Mouse (Mus musculus) testis, adult 2 months (tissue): ENCODE data around the gene Itga6. TPM values are rescaled to one million over a fixed set of nuclear protein-coding genes. Genes with fewer than 3 reads are reported as not detected.

Experiments used
- H3K27ac ChIP-seq: fragments of 200-500 bp; 2 replicates; pipeline ENCODE4 v1.5.1; 2012; ENCODE audit warnings: low read depth, low read length; ENCODE audit not compliant: control insufficient read depth, insufficient read depth
- H3K27me3 ChIP-seq: fragments of 200-500 bp; 2 replicates; pipeline ENCODE4 v1.6.1; 2012; ENCODE audit warnings: mild to moderate bottlenecking, low read length, moderate library complexity; ENCODE audit not compliant: control insufficient read depth, insufficient read depth
- H3K36me3 ChIP-seq: fragments of 200-500 bp; 2 replicates; pipeline ENCODE4 v1.6.1; 2012; ENCODE audit warnings: mild to moderate bottlenecking, low read length; ENCODE audit not compliant: control insufficient read depth, insufficient read depth
- H3K4me1 ChIP-seq: fragments of 200-500 bp; 2 replicates; pipeline ENCODE4 v1.6.1; 2012; ENCODE audit warnings: low read length; ENCODE audit not compliant: control insufficient read depth, insufficient read depth
- H3K4me3 ChIP-seq: fragments of 200-500 bp; 2 replicates; pipeline ENCODE4 v1.5.1; 2012; ENCODE audit warnings: low read depth, mild to moderate bottlenecking, low read length, moderate library complexity, mixed read lengths; ENCODE audit not compliant: control insufficient read depth
- CTCF ChIP-seq: fragments of 200-500 bp; IDR thresholded peaks from 2 replicates; pipeline ENCODE4 v1.5.1; 2012; ENCODE audit warnings: low read depth, mild to moderate bottlenecking, inconsistent platforms, low read length, moderate library complexity; ENCODE audit not compliant: control insufficient read depth, insufficient read depth, insufficient replicate concordance
- POLR2A ChIP-seq: fragments of 200-500 bp; IDR thresholded peaks from 2 replicates; pipeline ENCODE4 v1.6.1; 2012; ENCODE audit warnings: low read depth, mild to moderate bottlenecking, inconsistent platforms, low read length, moderate library complexity; ENCODE audit not compliant: control insufficient read depth
- polyA plus RNA-seq: library from polyadenylated mRNA; depleted of rRNA; stranded (reverse); fragments of >200 nt; gene quantifications from 2 replicates; pipeline ENCODE4 v1.2.3, GENCODE M21; 2012

Itga6 gene
- polyA plus RNA-seq, 1 experiment: 5.2 TPM

- TF ChIP-seq POLR2A (no peak), CTCF (no peak)
- no peaks in the 10 kb centered on the region for H3K36me3 ChIP-seq
- H3K4me3 ChIP-seq: no peak overlapping the region
- H3K27me3 ChIP-seq: no peaks in the 10 kb centered on the region
- H3K4me1 ChIP-seq: no peaks in the 10 kb centered on the region
- no peak overlapping the region for H3K27ac ChIP-seq
These were observed 13.4 kb downstream of the Itga6 start for GRCm38 (mm10) chr2:71758591-71759531.

DNA sequence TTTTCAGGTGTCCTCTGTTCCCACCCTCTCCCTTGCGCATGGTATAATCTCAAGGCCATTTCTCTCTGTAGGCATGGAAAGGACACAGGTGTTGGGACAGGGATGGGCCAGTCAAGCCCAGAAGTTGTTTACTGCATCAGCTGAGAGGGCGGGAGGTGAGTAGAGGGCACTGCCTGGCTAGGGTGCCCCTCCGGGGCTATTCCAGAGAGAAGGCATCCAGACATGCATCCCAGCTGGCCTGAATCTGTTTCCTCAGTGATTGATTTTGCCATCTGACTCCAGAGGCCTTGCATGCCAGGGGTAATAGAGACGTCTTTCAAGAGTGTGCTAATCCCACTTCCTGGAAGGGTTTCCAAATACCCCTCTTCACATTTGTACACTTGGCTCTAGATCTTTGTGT lies 14.7 kb downstream of the Itga6 start:
- Histone ChIP-seq H3K27me3 (no peaks in the 10 kb centered on the region), H3K4me3 (no peak overlapping the region), H3K36me3 (no peaks in the 10 kb centered on the region), H3K4me1 (no peaks in the 10 kb centered on the region), H3K27ac (no peak overlapping the region)
- no peak for TF ChIP-seq POLR2A
- TF ChIP-seq CTCF: no peak

- Histone ChIP-seq H3K27me3 (no peaks in the 10 kb centered on the region), H3K4me3 (no peak overlapping the region), H3K36me3 (no peaks in the 10 kb centered on the region), H3K27ac (no peak overlapping the region), H3K4me1 (no peaks in the 10 kb centered on the region)
- TF ChIP-seq CTCF: no peak
- no peak for TF ChIP-seq POLR2A
These were observed 15.7 kb downstream of the Itga6 start for GRCm38 (mm10) chr2:71761081-71761480.

GRCm38 (mm10) chr2:71764525-71764924 lies 19.1 kb downstream of the Itga6 start:
- no peaks in the 10 kb centered on the region for H3K4me1 ChIP-seq
- H3K27ac ChIP-seq: no peak overlapping the region
- H3K27me3 ChIP-seq: no peaks in the 10 kb centered on the region
- H3K4me3 ChIP-seq: no peak overlapping the region
- no peaks in the 10 kb centered on the region for H3K36me3 ChIP-seq
- TF ChIP-seq CTCF: no peak
- no peak for TF ChIP-seq POLR2A

DNA sequence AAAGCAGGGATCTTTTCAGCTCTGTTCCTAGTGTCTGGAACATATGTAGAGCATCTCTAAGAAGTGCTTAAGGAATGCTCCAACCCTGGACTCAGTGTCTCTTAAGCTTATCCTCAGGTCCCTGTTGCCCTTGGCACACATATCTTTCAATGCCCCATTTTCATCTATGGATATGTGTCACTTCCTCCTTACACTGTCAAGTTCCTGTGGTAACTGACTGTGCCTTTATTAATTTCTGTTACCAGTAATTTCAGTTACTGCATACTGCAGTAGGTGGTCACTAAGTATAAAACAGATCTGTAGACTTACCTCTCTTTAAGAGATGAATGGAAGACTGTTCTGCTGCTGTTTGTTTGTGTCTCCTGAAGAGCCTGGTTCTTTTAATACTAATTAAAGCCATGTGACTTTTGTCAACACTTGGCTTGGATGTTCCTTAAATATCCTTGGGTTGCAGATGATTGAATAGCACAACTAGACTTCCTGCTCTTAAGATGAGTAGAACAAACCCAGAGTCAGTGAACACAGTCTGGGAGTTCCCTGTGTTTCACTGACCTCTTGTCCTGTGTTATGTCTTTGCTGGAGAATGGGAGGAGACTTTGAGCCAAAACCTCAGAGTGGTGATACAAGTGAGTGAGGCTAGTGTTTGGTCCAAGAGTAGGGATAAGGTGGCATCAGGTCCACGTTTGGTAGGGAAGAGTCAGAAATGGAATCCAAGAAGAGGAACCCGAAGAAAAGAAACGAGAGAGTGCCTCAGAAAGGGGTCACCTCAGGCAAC lies 19.7 kb downstream of the Itga6 start:
- TF ChIP-seq POLR2A (no peak), CTCF (no peak)
- no peak overlapping the region for H3K27ac ChIP-seq

DNA sequence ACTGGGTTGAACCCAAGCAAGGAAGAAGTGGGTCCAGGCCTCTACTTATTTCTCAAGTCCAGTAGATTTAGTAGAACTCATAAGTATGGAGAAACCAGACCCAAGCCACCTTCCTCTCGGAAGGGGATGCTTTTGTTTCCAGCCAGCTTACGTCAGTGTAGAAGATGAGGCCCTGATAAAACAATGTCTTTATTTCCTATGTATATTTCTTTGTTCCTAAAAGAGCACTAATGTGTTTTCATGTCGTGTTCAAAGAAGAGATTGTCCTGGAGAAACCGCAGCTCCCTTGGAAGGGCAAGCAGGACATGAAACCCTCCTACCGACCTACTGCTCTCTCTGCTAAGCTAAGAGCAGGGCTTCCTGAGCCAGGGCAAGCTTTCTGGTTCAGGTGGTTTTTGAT lies 20.6 kb downstream of the Itga6 start:
- Histone ChIP-seq H3K27me3 (no peaks in the 10 kb centered on the region), H3K4me1 (no peaks in the 10 kb centered on the region), H3K4me3 (no peak overlapping the region), H3K27ac (no peak overlapping the region), H3K36me3 (no peaks in the 10 kb centered on the region)
- TF ChIP-seq POLR2A: no peak
- TF ChIP-seq CTCF: no peak

More for the DNA sequence above, 19.7 kb downstream of the Itga6 start:
- Histone ChIP-seq H3K36me3 (no peaks in the 10 kb centered on the region), H3K4me1 (no peaks in the 10 kb centered on the region), H3K4me3 (no peak overlapping the region), H3K27me3 (no peaks in the 10 kb centered on the region)

DNA sequence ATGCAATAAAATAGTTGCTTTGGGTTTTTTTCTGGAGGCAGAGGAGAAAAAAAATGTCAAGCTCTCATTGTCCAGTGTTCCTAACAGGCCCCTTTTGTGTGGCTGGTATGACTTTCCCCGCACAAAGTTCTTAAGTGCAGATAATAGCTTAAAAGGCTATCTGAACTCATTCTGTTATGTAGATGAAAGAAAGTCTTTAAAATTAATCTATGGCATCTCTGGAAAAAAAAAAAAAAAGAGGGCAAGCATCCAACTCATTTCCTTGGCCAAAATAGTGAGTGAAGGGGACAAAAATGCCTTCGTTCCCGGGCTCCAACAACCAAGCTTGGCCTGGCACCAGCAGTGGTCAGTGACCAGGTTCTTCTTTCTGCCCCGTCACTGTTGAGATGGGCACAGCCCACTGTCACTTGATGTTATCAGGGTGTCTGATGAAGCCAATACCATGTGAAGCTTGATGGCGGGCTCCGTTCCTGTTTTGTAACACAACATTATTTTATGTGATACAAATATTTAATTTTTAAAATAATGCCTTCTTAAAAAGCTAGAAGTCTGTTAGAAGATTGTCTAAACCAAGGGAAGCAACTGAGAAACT lies 21.7 kb downstream of the Itga6 start:
- TF ChIP-seq POLR2A: no peak
- TF ChIP-seq CTCF: no peak
- H3K27me3 ChIP-seq: no peaks in the 10 kb centered on the region
- H3K36me3 ChIP-seq: no peaks in the 10 kb centered on the region
- H3K4me3 ChIP-seq: no peak overlapping the region
- no peak overlapping the region for H3K27ac ChIP-seq
- H3K4me1 ChIP-seq: no peaks in the 10 kb centered on the region
